ENCODE assay signal across 8 mouse cellular contexts in genomic region chr1:67061456-67062085, GRCm38 (mm10). TPM values are rescaled to one million over a fixed set of nuclear protein-coding genes. Genes with fewer than 3 reads are reported as not detected.
DNase-seq lines count a peak whose midpoint lies in the region; ATAC-seq lines count a peak whose summit lies in the region.

No protein-coding gene starts in this region.

- no peak overlapping the region for H3K27ac ChIP-seq in intestine, embryonic 16.5 days (ENCODE audit: low read length)
- H3K27ac ChIP-seq in midbrain, embryonic 13.5 days: no peak overlapping the region

- intact Hi-C loops in left cerebral cortex, postnatal 4 days (cut with DNase I): no loop called here

- H3K9ac ChIP-seq in intestine, embryonic 16.5 days (ENCODE audit: low read depth, low read length): no peak overlapping the region
- no peak overlapping the region for H3K9ac ChIP-seq in midbrain, embryonic 13.5 days (replicated peaks)

- peak; percentile 40 for ATAC-seq in intestine, embryonic 16.5 days
- peak; percentile 88 for ATAC-seq in midbrain, embryonic 13.5 days

- H3K36me3 ChIP-seq in intestine, embryonic 16.5 days (ENCODE audit: control insufficient read depth, insufficient read depth, low read length): no peaks in the 10 kb centered on the region
- H3K36me3 ChIP-seq in midbrain, embryonic 13.5 days: no peaks in the 10 kb centered on the region
- no peaks in the 10 kb centered on the region for H3K36me3 ChIP-seq in splenic B cell, adult 2 months (ENCODE audit: control insufficient read depth, insufficient read depth, low read length, poor library complexity, severe bottlenecking)

- H3K4me2 ChIP-seq in intestine, embryonic 16.5 days (ENCODE audit: low read depth, low read length): no peak overlapping the region
- H3K4me2 ChIP-seq in midbrain, embryonic 13.5 days (replicated peaks): no peak overlapping the region

- H3K4me1 ChIP-seq in intestine, embryonic 16.5 days (ENCODE audit: control insufficient read depth, insufficient read depth, low read length): 0 out of 2 replicates have a peak, but pooled peaks cover 4% of the 10 kb centered on the region
- H3K4me1 ChIP-seq in midbrain, embryonic 13.5 days (replicated peaks): no peaks in the 10 kb centered on the region

- WGBS in intestine, embryonic 16.5 days: 4% methylated on average over 7 of the region's 7 CpGs
- 10% methylated on average over 7 of the region's 7 CpGs for WGBS in midbrain, embryonic 13.5 days

- H3K27me3 ChIP-seq in intestine, embryonic 16.5 days (replicated peaks; ENCODE audit: control insufficient read depth, insufficient read depth, low read length): no peaks in the 10 kb centered on the region
- no peaks in the 10 kb centered on the region for H3K27me3 ChIP-seq in midbrain, embryonic 13.5 days
- no peaks in the 10 kb centered on the region for H3K27me3 ChIP-seq in splenic B cell, adult 2 months (ENCODE audit: control insufficient read depth, insufficient read depth, low read length, poor library complexity, severe bottlenecking)

- H3K4me3 ChIP-seq in intestine, embryonic 16.5 days (ENCODE audit: low read length): no peak overlapping the region
- H3K4me3 ChIP-seq in midbrain, embryonic 13.5 days (replicated peaks): no peak overlapping the region

- no peaks in the 10 kb centered on the region for H3K9me3 ChIP-seq in intestine, embryonic 16.5 days (ENCODE audit: control insufficient read depth, low read length)
- H3K9me3 ChIP-seq in midbrain, embryonic 13.5 days: no peaks in the 10 kb centered on the region

- peak; percentile 13 for DNase-seq in ovary, adult 18-20 months (ENCODE audit: low spot score)
- no peak for DNase-seq in ovary, postnatal 10 days (ENCODE audit: low spot score)
- DNase-seq in cerebellum, adult 9-10 months: peak; percentile 50
- peak; percentile 57 to 89 for DNase-seq in frontal cortex, adult 2 months (ENCODE audit: extremely low spot score in 1 of 2, low spot score in 1 of 2)
- peak; percentile 66 for DNase-seq in left cerebral cortex, postnatal 4 days
- DNase-seq in splenic B cell, adult 2 months (ENCODE audit: low read depth, low spot score): peak; percentile 64

RNA-seq across cellular contexts. Expression of gene Lancl1, which starts 22.9 kb away (rescaled TPM):
- polyA plus RNA-seq in frontal cortex, adult 2 months (2012; rRNA removed): 200 and 226 TPM in 2 replicates
- 56.5 and 59.8 TPM in 2 replicates for polyA plus RNA-seq in intestine, embryonic 16.5 days (2015; fragmentation: Nextera tagmentation; extraction: Ambion mirVana)
- total RNA-seq in left cerebral cortex, postnatal 4 days (2021): 100 to 1,000 TPM; 131 to 133 TPM
- 143 and 150 TPM in 2 replicates for polyA plus RNA-seq in midbrain, embryonic 13.5 days (2015; fragmentation: Nextera tagmentation; extraction: Ambion mirVana)
